Mouse (Mus musculus) embryo, embryonic 9.5 days (tissue): ENCODE data around the gene Krt39.
A peak's percentile ranks its signal among the peaks of the same experiment; 100 is the strongest.

ENCODE experiments used
- DNase-seq: peaks from one replicate; pipeline ENCODE4 v3.0.0-alpha.2; 2017; ENCODE audit errors: extremely low spot score

Krt39 gene

GRCm38 (mm10) chr11:99471946-99472345, 49.2 kb downstream of the Krt39 start:
- no peak for DNase-seq

- DNase-seq, result no peak
These were observed 51.9 kb downstream of the Krt39 start for GRCm38 (mm10) chr11:99469228-99469627.

- no peak for DNase-seq
These were observed 52.6 kb downstream of the Krt39 start for GRCm38 (mm10) chr11:99468566-99468965.

- DNase-seq, result no peak
These were observed 54.8 kb downstream of the Krt39 start for GRCm38 (mm10) chr11:99466316-99466715.

GRCm38 (mm10) chr11:99464836-99465235, 56.3 kb downstream of the Krt39 start:
- DNase-seq, result peak; percentile 78
